Mouse (Mus musculus) hindbrain, embryonic 13.5 days (tissue): ENCODE measurements around the gene Hsd3b1. TPM values are rescaled to one million over a fixed set of nuclear protein-coding genes. Genes with fewer than 3 reads are reported as not detected.
"Not testable (repeated sequence)": the region's sequence is repeated elsewhere in the genome, so short reads cannot be mapped to it uniquely, and the experiment has no call there.

Experiments used
- ATAC-seq: fragments of 200-750 bp; cut with Nextera tagmentation; 2 replicates; pipeline ENCODE4 v1.8.0; 2017; ENCODE audit warnings: moderate TSS enrichment; ENCODE audit not compliant: low FRiP score
- H3K27ac ChIP-seq: fragments of 300-500 bp; sonication (generic); 2 replicates; pipeline ENCODE4 v1.5.1; 2015; ENCODE audit warnings: inconsistent platforms, mild to moderate bottlenecking, moderate library complexity
- H3K27me3 ChIP-seq: fragments of 300-500 bp; sonication (generic); 2 replicates; pipeline ENCODE4 v1.6.1; 2015; ENCODE audit warnings: mild to moderate bottlenecking, inconsistent platforms
- H3K36me3 ChIP-seq: fragments of 300-500 bp; sonication (generic); 2 replicates; pipeline ENCODE4 v1.6.1; 2015; ENCODE audit warnings: mild to moderate bottlenecking, inconsistent platforms
- H3K4me1 ChIP-seq: fragments of 300-500 bp; sonication (generic); replicated peaks from 2 replicates; pipeline ENCODE4 v1.6.1; 2015; ENCODE audit warnings: inconsistent platforms
- H3K4me2 ChIP-seq: fragments of 300-500 bp; sonication (generic); 2 replicates; pipeline ENCODE4 v1.6.1; 2015; ENCODE audit warnings: inconsistent platforms, mild to moderate bottlenecking, moderate library complexity
- H3K4me3 ChIP-seq: fragments of 300-500 bp; sonication (generic); 2 replicates; pipeline ENCODE4 v1.5.1; 2015; ENCODE audit warnings: mild to moderate bottlenecking, inconsistent platforms
- H3K9ac ChIP-seq: fragments of 300-500 bp; sonication (generic); 2 replicates; pipeline ENCODE4 v1.6.1; 2015; ENCODE audit warnings: mild to moderate bottlenecking, inconsistent platforms
- H3K9me3 ChIP-seq: fragments of 300-500 bp; sonication (generic); 2 replicates; pipeline ENCODE4 v1.6.1; 2016; ENCODE audit warnings: inconsistent platforms
- WGBS: fragments of 180-500 bp; shearing (Covaris S2); methylation state at CpG from one replicate; pipeline ENCODE4 v1.1.7; 2015; 5-methylcytosine and 5-hydroxymethylcytosine counted together
- polyA plus RNA-seq: library from polyadenylated mRNA; unstranded; fragments of >200 nt; fragmentation: Nextera tagmentation; extraction: Ambion mirVana; gene quantifications from 2 replicates; pipeline ENCODE4 v1.2.1, GENCODE M21; 2015

The Hsd3b1 gene
- polyA plus RNA-seq, 1 experiment from 2014 or later, result 0.13 TPM

- Histone ChIP-seq H3K36me3 (no peaks in the 10 kb centered on the region), H3K4me2 (no peak overlapping the region), H3K27ac (no peak overlapping the region), H3K9ac (no peak overlapping the region), H3K4me3 (no peak overlapping the region), H3K27me3 (no peaks in the 10 kb centered on the region), H3K4me1 (no peaks in the 10 kb centered on the region), H3K9me3 (no peaks in the 10 kb centered on the region)
- 40% methylated on average over 1 of the region's 1 CpGs for WGBS
- ATAC-seq, result no peak
These were observed 5.9 kb downstream of the Hsd3b1 start for GRCm38 (mm10) chr3:98853685-98854084.

- Histone ChIP-seq H3K9me3 (no peaks in the 10 kb centered on the region), H3K4me1 (no peaks in the 10 kb centered on the region), H3K27ac (no peak overlapping the region), H3K4me2 (no peak overlapping the region), H3K4me3 (no peak overlapping the region), H3K27me3 (no peaks in the 10 kb centered on the region), H3K36me3 (no peaks in the 10 kb centered on the region), H3K9ac (no peak overlapping the region)
- ATAC-seq, result no peak
- WGBS, result 87% methylated on average over 3 of the region's 3 CpGs
These were observed 6.5 kb downstream of the Hsd3b1 start for GRCm38 (mm10) chr3:98853051-98853450.

GRCm38 (mm10) chr3:98852631-98853030, 7.0 kb downstream of the Hsd3b1 start:
- no peak overlapping the region for H3K4me3 ChIP-seq
- H3K27me3 ChIP-seq, result no peaks in the 10 kb centered on the region
- H3K4me2 ChIP-seq, result no peak overlapping the region
- no peak overlapping the region for H3K9ac ChIP-seq
- H3K27ac ChIP-seq, result no peak overlapping the region
- no peaks in the 10 kb centered on the region for H3K9me3 ChIP-seq
- no peak for ATAC-seq
- WGBS, result 91% methylated on average over 6 of the region's 6 CpGs
- no peaks in the 10 kb centered on the region for H3K36me3 ChIP-seq
- H3K4me1 ChIP-seq, result no peaks in the 10 kb centered on the region

GRCm38 (mm10) chr3:98851853-98852252, 7.7 kb downstream of the Hsd3b1 start:
- no peak for ATAC-seq
- H3K36me3 ChIP-seq, result no peaks in the 10 kb centered on the region
- H3K27ac ChIP-seq, result no peak overlapping the region

GRCm38 (mm10) chr3:98850262-98850661, 9.3 kb downstream of the Hsd3b1 start:
- Histone ChIP-seq H3K9me3 (no peaks in the 10 kb centered on the region), H3K4me1 (no peaks in the 10 kb centered on the region), H3K27me3 (no peaks in the 10 kb centered on the region), H3K4me3 (no peak overlapping the region), H3K4me2 (no peak overlapping the region), H3K36me3 (no peaks in the 10 kb centered on the region), H3K9ac (no peak overlapping the region), H3K27ac (no peak overlapping the region)
- ATAC-seq, result no peak
- 93% methylated on average over 5 of the region's 5 CpGs for WGBS

More at GRCm38 (mm10) chr3:98851853-98852252, 7.7 kb downstream of the Hsd3b1 start:
- Histone ChIP-seq H3K9ac (no peak overlapping the region), H3K9me3 (no peaks in the 10 kb centered on the region), H3K27me3 (no peaks in the 10 kb centered on the region), H3K4me3 (no peak overlapping the region), H3K4me2 (no peak overlapping the region), H3K4me1 (no peaks in the 10 kb centered on the region)
- 84% methylated on average over 2 of the region's 2 CpGs for WGBS

- Histone ChIP-seq H3K4me1 (no peaks in the 10 kb centered on the region), H3K36me3 (no peaks in the 10 kb centered on the region), H3K9ac (no peak overlapping the region), H3K4me2 (no peak overlapping the region), H3K9me3 (no peaks in the 10 kb centered on the region), H3K27ac (no peak overlapping the region), H3K27me3 (no peaks in the 10 kb centered on the region), H3K4me3 (no peak overlapping the region)
- 92% methylated on average over 1 of the region's 1 CpGs for WGBS
- no peak for ATAC-seq
These were observed 10.7 kb downstream of the Hsd3b1 start for GRCm38 (mm10) chr3:98848898-98849297.

- no peaks in the 10 kb centered on the region for H3K27me3 ChIP-seq
- no peak for ATAC-seq
- no peak within 1 kb of the TSS for H3K27ac ChIP-seq
- no peak within 1 kb of the TSS for H3K4me2 ChIP-seq
- H3K36me3 ChIP-seq, result no peaks in the 10 kb centered on the region
- whole genome bisulfite sequencing, result 86% methylated on average over 6 of the region's 6 CpGs
- no peaks in the 10 kb centered on the region for H3K4me1 ChIP-seq
- no peak within 1 kb of the TSS for H3K9ac ChIP-seq
- no peaks in the 10 kb centered on the region for H3K9me3 ChIP-seq
- H3K4me3 ChIP-seq, result no peak within 1 kb of the TSS
These were observed 45.4 kb downstream of the Hsd3b1 start, which contains the start of gene Hsd3b6 for GRCm38 (mm10) chr3:98814101-98814670. TSS of gene Hsd3b6 (minus strand) at chr3:98814443.

- H3K4me2 ChIP-seq, H3K27ac ChIP-seq, H3K27me3 ChIP-seq, H3K36me3 ChIP-seq, H3K9ac ChIP-seq, ATAC-seq, H3K4me1 ChIP-seq, H3K9me3 ChIP-seq, H3K4me3 ChIP-seq: not testable (repeated sequence)
- 87% methylated on average over 6 of the region's 6 CpGs for WGBS
These were observed 46.9 kb downstream of the Hsd3b1 start for GRCm38 (mm10) chr3:98812653-98813052.

GRCm38 (mm10) chr3:98805032-98805431, 54.6 kb downstream of the Hsd3b1 start:
- H3K9me3 ChIP-seq, H3K36me3 ChIP-seq, H3K4me2 ChIP-seq, H3K27ac ChIP-seq, H3K4me3 ChIP-seq, H3K4me1 ChIP-seq, H3K9ac ChIP-seq, ATAC-seq, H3K27me3 ChIP-seq: not testable (repeated sequence)
- 57% methylated on average over 3 of the region's 3 CpGs for WGBS

Other genes with a start within 250 kb of the Hsd3b1 start
- not detected in 2 replicates for gene Hsd3b5, start 229.5 kb downstream of the Hsd3b1 start, polyA plus RNA-seq
- gene Hsd3b2, start 135.3 kb downstream of the Hsd3b1 start, polyA plus RNA-seq, result 0.05 TPM in 1 of 2 replicates, not detected in the other
- 0.27 and 0.36 TPM in 2 replicates for gene Hsd3b3, start 96.7 kb downstream of the Hsd3b1 start, polyA plus RNA-seq
- 9.7 and 10.1 TPM in 2 replicates for gene Hsd3b6, start 45.4 kb downstream of the Hsd3b1 start, polyA plus RNA-seq
- gene Hao2, start 33.4 kb upstream of the Hsd3b1 start, polyA plus RNA-seq, result 0.25 TPM in 1 of 2 replicates, not detected in the other